Mouse (Mus musculus): ENCODE results near the gene Gm21060.

- TF ChIP-seq EP300 (IDR thresholded peaks at IDR 0.05; ENCODE audit: low read depth) (no peak), CTCF (IDR thresholded peaks at IDR 0.05; ENCODE audit: low read depth) (no peak)
Measured at GRCm38 (mm10) chr19:61264933-61265332, 31.9 kb downstream of the Gm21060 start.

Data from liver, postnatal 0 days (tissue).